Mouse (Mus musculus): Measurements from ENCODE around the gene Tmem255b.
A peak's percentile ranks its signal among the peaks of the same experiment; 100 is the strongest.

DNA sequence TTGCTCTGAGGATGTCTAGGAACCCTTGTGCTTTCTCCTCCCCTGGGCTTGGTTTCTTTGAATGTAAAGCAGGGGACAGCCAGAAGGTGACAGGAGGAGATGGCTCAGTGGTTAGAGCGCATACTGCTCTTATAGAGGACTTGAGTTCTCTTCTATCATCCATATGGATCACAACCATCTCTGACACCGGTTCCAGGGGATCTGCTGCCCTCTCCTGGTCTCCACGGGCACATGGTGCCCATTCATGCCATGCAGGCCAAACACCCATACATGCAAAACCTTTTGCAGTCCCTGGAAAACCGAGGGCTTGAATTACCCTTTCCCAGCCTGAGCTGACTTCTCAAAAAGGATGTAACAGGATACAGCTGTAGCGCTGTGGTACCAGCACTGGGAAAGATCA, 32.0 kb downstream of the Tmem255b start:
- TF ChIP-seq CTCF (IDR thresholded peaks at IDR 0.05; ENCODE audit: borderline replicate concordance, insufficient read depth, low read length) (peak; percentile 38; the same call in 1 of the 2 replicates), POLR2A (IDR thresholded peaks at IDR 0.05; ENCODE audit: low read depth, low read length) (no peak)
